Mouse (Mus musculus) heart, postnatal 14 days (tissue): Measurements from ENCODE around the gene Hoxa4. TPM values are rescaled to one million over a fixed set of nuclear protein-coding genes. Genes with fewer than 3 reads are reported as not detected.

Experiments
- DNase-seq, 2 experiments: peaks; one replicate each; pipeline ENCODE4 v3.0.0; 2021 to 2022
- intact Hi-C: fragments of 180-260 bp; cut with DNase I; formaldehyde crosslinking; loops from one replicate; pipeline ENCODE4 v1.15.1; 2025
- total RNA-seq, 2 experiments: library from RNA; stranded (reverse); gene quantifications; 2 replicates each; pipeline ENCODE4 v1.2.3; 2021

The Hoxa4 gene
- total RNA-seq, 2 experiments from 2014 or later = 0.44 to 0.62 TPM

- intact Hi-C loops = no loop called here
- peak in 1 of 2 experiments; percentile 3 for DNase-seq
Observed at GRCm38 (mm10) chr6:52205638-52206621, 14.4 kb upstream of the Hoxa4 start.

GRCm38 (mm10) chr6:52205221-52205620 is 13.7 kb upstream of the Hoxa4 start:
- no peak for DNase-seq
- intact Hi-C loops = no loop called here

- intact Hi-C loops = no loop called here
- DNase-seq = peak; percentile 70 to 76
Observed at GRCm38 (mm10) chr6:52204050-52204752, 12.6 kb upstream of the Hoxa4 start, which contains the start of gene Hoxa5. Hoxa5 (minus strand) TSS chr6:52204587.

- intact Hi-C loops = loop anchor here (2.0 kb wide), 1 partner anchor 333 kb away; no protein-coding TSS in a partner anchor
- DNase-seq = no peak
Observed at GRCm38 (mm10) chr6:52203371-52204049, 12.0 kb upstream of the Hoxa4 start.

GRCm38 (mm10) chr6:52203121-52203370 is 11.5 kb upstream of the Hoxa4 start:
- intact Hi-C loops = loop anchor here (2.0 kb wide), 1 partner anchor 332 kb away; no protein-coding TSS in a partner anchor
- DNase-seq = no peak

- intact Hi-C loops = loop anchor here (2.0 kb wide), 1 partner anchor 332 kb away; no protein-coding TSS in a partner anchor
- DNase-seq = no peak
Observed at GRCm38 (mm10) chr6:52202362-52203120, 11.0 kb upstream of the Hoxa4 start.

GRCm38 (mm10) chr6:52201269-52201668 is 9.7 kb upstream of the Hoxa4 start:
- intact Hi-C loops = no loop called here
- DNase-seq = no peak

- no peak for DNase-seq
- intact Hi-C loops = no loop called here
Observed at GRCm38 (mm10) chr6:52200751-52201250, 9.2 kb upstream of the Hoxa4 start.

- DNase-seq = no peak
- intact Hi-C loops = no loop called here
Observed at GRCm38 (mm10) chr6:52200073-52200750, 8.7 kb upstream of the Hoxa4 start.

- intact Hi-C loops = loop anchor here (2.0 to 5.0 kb wide), 2 partner anchors 110 to 194 kb away; no protein-coding TSS in a partner anchor
- DNase-seq = peak in 1 of 2 experiments; percentile 59
Observed at GRCm38 (mm10) chr6:52197271-52197670, 5.7 kb upstream of the Hoxa4 start.

- intact Hi-C loops = loop anchor here (2.0 to 5.0 kb wide), 2 partner anchors 110 to 194 kb away; no protein-coding TSS in a partner anchor
Observed at GRCm38 (mm10) chr6:52196811-52197210, 5.3 kb upstream of the Hoxa4 start.

GRCm38 (mm10) chr6:52194690-52195089 is 3.1 kb upstream of the Hoxa4 start:
- intact Hi-C loops = loop anchor here (5.0 kb wide), 1 partner anchor 107 kb away; no protein-coding TSS in a partner anchor
- DNase-seq = no peak

More at GRCm38 (mm10) chr6:52196811-52197210, 5.3 kb upstream of the Hoxa4 start:
- no peak for DNase-seq

- DNase-seq = peak; percentile 81
- intact Hi-C loops = no loop called here
Observed at GRCm38 (mm10) chr6:52191860-52192550, 452 bp upstream of the Hoxa4 start.

- intact Hi-C loops = no loop called here
- no peak for DNase-seq
Observed at GRCm38 (mm10) chr6:52190410-52190809, 1.1 kb downstream of the Hoxa4 start.

GRCm38 (mm10) chr6:52189909-52190308 is 1.6 kb downstream of the Hoxa4 start:
- intact Hi-C loops = no loop called here
- DNase-seq = no peak

- DNase-seq = no peak
- intact Hi-C loops = no loop called here
Observed at GRCm38 (mm10) chr6:52189172-52189591, 2.4 kb downstream of the Hoxa4 start.

- DNase-seq = no peak
- intact Hi-C loops = no loop called here
Observed at GRCm38 (mm10) chr6:52186500-52186899, 5.1 kb downstream of the Hoxa4 start.

- intact Hi-C loops = no loop called here
Observed at GRCm38 (mm10) chr6:52185834-52186233, 5.7 kb downstream of the Hoxa4 start.

More at GRCm38 (mm10) chr6:52185834-52186233, 5.7 kb downstream of the Hoxa4 start:
- no peak for DNase-seq
